Mouse (Mus musculus) forelimb bud, embryonic 11.5 days (tissue): ENCODE data around the gene Aldh16a1.
"Not testable (repeated sequence)": the region's sequence is repeated elsewhere in the genome, so short reads cannot be mapped to it uniquely, and the experiment has no call there.

Experiments used
- DNase-seq: peaks from one replicate; pipeline ENCODE4 v3.0.0-alpha.2; 2012; ENCODE audit warnings: low read depth, low spot score

The Aldh16a1 gene

DNA sequence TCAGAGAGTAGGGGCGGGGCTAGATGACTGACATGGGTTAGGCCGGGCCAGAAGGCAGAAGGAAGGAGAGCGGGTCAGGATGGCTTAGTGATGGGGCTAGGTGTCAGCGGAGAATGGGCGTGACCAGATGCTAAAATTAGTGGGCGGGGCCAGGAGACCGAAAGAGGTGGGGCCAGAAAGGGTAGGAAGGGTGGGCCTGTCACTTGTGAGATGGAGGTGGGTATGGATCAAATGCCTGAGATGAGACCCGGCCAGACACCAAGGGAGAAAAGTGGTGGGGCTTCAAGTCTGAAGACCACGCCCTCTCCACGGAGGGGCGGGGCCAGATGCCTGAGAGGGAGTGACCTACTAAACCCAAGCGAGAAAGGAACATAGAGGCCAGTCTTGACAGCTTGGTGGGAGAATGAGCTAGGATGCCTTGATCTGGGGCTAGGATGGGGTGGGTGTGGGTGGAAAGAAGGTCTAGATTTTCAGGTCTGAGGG lies 19.8 kb downstream of the Aldh16a1 start:
- DNase-seq: no peak

DNA sequence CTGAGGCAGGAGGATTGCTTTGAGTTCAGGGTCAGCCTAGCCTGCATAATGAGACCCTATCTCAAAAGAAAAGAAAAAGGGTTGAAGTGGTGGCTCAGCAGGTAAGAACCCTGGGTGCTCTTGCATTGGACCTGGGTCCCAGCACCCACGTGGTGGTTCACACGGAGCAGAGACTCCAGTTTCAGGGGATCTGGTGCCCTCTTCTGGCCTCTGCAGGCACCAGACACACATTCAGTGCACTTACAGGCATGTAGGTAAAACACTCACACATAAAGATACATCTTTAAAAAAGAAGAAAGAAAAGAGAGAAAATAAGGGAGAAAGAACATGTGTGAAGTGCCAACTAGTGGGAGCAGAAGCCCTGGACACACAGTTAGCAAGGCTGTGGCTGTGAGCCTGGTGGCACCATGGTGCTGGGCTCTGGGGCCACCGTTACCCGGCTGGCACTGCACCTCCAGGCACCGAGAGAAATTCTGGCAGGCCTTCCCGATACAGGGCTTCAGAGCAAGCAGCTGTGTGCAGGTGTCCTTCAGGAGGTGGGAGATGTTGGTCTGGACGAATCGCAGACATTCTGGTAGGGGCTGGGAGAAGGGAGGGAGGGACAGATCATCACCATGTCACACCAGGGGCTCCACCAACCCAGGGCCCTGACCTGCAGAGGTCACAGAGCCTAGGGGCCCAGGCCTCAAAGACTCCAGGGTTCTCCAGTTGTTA lies 20.8 kb downstream of the Aldh16a1 start:
- DNase-seq: no peak

DNA sequence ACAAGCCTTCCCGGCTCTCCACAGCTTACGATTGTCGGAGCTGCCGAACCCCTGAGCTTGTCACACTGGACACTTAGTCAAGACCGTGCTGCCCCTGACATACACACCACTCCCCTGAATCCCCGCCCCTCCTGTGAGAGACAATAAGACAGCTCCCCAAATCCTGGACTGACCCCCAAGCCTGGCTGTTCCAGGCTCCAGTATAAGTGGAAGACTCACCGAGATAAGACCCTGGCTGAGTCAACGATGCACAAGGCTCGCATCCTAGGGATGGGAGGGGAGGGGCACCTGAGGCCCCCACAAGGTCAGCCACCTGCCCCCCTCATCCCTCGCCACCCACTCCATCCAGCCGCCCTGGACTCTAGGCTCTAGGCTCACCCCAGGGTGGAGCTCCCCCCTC lies 22.5 kb downstream of the Aldh16a1 start:
- no peak for DNase-seq

DNA sequence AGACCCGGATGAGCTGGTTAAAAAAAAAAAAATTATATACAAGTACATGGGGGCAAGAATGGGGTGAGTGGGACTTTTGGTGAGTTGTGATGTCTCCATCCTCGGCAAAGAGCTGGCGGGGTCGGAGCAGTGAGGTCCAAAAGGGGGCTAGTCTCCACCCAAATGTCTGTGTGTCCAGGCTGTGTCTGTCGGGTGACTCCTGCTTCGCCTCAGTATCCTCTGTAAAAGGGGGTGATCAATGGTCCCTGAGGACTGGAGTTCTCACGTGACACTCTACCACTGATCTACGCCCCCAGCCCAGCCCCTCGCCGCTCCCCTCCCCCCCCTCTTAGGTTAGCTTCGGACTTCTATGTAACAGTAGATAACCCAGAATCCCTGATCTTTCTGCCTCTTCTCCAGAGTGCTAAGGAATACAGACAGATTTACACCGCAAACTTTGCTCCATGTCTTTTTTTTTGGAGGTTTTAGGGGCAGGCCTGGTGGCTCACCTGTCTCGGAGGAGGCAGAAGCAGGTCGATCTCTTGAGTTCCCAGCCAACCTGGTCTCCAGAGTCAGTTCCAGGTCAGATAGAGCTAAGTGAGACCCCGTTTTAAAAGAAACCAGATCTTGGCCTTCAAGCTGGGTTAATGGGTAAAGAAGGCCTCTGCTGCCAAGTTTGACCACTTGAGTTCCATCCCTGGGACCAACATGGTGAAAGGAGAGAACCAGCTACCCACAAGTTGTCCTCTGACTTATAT lies 24.4 kb downstream of the Aldh16a1 start:
- DNase-seq: no peak

DNA sequence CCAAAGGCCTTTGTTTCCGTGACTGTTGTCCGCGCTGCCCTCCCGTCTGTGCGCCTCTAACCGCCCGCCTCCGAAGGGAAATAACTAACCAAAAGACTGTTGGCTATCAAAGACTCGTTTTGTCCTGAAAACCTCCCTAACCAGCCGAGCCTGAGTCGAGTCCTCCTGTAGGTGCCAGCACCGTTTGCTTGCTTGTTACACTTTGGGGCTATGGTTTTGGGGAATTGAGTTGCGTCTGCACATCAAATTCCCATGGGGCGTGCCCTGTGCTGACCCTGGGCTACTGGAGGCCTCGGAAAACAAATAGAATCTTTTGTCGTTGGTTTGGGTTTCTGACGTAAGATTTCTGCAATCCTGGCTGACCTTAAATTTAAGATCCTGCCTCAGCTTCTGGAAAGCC lies 25.1 kb downstream of the Aldh16a1 start:
- peak; percentile 68 for DNase-seq

DNA sequence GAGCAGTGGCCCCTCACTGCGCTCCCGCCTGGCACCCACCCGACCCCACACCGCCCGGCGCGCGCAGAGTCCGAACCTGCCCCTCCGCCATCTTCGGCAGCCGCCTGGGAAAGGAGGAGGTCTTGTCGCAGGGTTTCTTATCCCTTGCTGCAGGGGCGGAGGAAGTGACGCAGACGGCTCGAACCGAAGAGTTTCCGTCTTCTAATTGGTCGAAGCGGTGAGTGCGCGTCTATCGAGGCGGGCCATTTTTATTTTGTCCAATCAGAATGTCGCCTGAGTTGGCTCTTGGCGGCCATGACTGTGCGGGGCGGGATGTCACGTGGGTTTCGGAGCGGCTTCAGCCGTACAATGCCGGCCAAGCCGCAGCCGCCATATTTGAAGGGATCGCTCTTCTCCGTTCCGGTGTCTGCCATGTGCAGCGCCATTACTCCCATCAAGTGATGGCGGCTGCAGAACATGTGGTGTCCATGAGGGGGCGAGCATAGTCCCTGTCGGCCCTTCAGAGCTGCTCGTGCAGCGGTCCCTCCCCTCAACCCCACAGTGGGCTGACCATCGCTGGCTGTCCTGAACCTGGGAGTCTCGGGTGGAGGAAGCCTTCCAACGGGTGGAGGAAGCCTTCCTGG lies 25.6 kb downstream of the Aldh16a1 start, which contains the start of gene Rpl13a:
Rpl13a (minus strand) TSS at position 138 of the 623 bp plus-strand sequence.
- DNase-seq: peak; percentile 100

DNA sequence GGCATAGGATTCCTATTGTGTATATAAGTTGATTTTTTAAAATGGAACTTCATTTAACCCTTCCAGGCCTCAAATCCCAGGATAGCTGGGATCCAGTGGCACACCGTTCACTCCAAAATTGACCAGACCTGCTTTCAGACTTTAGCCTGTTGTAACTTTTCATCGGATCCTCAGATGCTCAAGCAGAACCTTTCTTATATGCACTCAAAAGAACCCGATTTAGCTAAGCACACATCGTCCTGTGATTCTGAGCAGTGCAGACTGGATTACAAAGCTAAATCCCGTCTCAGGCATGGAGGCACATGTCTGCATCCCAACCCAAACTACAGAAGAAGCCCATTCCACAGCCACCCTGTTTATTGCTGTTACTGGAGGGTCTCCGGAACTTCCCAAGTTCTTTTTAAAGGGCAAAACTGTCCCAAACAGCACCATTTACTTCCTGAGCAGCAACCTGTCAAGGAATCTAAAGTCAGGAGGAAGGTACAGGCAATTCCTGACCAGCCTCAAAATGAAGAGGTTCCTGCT lies 26.6 kb downstream of the Aldh16a1 start:
- no peak for DNase-seq

DNA sequence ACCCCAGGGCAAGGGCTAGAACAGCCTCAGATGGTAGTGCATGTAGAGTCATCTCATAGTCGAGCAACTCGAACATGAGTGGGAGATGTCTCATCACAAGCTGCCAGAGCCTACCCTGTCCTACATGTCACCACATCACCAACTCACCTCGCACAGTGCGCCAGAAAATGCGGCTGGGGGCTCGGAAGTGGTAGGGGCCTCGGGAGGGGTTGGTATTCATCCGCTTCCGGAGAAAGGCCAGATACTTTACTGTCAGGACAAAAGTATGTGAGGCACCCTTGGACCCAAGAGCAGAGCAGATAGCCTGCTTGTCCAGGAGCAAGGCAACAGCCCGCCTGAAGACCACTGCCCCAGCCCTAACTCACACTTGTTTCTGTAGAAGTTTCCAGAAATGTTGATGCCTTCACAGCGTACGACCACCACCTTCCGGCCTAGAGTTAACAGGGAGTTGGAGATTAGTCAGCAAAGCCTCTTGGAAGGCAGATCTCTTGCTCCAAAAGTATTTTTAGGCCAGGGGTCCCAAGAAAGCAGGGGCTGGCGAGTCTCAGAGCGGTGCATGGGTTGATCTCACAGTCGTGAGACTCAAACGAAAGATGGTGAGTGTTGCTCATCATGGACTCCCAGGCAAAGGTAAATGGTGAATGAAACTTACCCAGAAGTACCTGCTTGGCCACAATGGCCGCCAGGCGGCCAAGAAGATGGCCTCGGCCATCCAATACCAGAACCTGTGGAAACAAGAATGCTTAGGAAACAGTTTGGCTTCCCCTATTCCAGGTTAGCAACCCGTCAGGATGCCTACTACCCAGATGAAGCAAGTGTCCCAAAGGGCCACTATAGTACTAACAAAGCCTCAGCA lies 27.3 kb downstream of the Aldh16a1 start:
- DNase-seq: no peak

DNA sequence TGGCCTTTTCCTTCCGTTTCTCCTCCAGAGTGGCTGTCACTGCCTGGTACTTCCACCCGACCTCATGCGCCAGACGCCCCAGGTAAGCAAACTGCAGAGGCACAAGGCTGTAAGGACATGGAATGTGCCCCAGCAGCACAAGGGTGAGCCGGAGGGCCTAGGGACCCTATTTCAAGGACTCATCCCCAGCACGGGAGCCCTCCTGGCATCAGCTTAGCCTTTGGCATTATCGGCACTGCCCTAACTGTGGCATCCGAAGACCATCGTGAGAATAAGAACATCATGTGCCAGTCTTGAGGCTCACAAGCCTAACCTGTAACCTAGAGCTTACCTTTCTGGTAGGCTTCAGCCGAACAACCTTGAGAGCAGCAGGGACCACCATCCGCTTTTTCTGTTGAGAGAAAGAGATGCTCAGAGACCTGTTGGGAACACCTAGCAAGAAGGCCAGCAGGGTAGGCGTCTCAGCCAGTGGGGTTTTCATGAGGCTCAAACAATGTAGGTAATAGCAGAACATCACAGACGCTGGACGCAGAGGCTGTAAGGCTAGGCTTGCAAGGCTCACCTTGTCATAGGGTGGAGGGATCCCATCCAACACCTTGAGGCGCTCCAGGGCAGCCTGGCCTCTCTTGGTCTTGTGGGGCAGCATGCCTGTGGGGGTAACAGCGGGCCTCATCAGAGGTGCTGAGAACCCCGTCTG lies 28.1 kb downstream of the Aldh16a1 start:
- DNase-seq: no peak

DNA sequence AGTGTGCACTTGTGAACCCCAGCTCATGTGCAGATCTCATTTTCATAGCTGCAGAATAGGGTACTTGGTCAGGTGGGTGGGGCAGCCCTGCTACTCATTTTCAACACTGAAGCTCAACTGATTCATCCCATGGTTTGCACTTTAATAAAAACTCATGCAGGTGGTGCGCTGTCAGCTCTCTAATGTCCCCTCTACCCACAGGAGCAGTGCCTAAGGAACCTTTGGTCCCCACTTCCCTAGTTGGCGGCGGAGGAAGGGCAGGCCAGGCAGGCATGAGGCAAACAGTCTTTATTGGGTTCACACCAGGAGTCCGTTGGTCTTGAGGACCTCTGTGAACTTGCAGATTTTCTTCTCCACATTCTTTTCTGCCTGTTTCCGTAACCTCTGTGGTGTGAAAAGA lies 28.7 kb downstream of the Aldh16a1 start:
- DNase-seq: not testable (repeated sequence)

DNA sequence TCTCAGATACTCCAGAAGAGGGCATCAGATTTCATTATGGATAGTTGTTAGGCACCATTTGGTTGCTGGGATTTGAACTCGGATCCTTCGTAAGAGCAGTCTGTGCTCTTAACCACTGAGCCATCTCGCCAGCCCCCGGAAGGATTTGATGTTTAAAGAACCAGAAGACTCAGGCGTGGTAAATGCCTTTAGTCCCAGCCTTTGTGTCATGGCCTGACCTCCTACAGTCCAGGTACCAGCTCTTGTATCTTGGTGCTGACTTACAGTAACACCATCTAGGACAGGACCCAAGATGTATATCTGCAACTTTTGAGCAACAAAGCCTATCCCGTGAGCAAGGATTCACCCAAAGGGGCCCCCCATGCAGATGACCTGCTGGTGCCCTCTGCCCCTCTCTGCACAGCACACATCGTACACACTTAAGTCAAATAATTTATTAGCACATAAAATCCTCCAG lies 29.2 kb downstream of the Aldh16a1 start:
- DNase-seq: peak; percentile 67

DNA sequence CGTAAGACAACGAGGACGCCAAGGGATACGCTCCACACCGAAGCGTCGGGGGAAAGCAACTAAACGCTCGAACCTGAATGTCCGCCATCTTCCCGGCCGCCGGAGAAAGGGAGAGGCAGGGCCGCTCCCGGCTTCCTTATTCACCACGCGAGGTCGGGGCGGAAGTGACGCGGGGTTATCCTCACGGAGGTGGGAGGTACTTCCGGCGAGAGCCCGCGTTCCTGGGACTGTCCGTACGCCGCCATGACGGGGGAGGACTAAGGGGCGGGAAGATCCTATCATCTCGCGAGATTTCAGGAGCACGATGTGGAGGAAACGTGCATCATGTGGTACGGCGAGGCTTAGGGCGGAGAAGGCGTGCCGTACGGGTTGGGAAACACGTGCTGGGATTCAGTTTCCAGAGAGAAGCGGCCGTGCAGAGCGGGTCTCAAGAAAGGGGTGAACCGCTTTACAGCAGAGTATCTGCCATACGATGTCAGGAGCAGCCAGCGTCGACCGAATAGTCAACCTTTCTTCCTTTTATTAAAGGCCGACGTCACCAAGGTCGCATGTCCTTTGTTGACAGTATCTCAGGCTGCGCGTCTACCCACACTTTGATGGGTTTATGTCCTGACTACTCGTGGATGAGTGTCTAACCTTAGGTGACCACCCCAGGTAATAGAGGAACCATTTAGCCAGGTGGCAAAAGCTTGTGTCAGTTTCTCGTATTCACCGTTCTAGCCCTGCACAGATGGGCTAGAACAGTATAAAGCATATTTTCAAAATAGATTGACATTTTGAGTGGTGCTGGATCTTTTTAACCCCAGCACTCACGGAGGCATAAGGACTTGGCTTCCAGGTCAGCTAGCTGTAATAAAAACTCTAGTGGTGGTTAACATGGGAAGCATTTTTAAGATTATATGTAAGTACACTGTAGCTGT lies 29.9 kb downstream of the Aldh16a1 start, which contains the start of gene Rps11:
Rps11 (minus strand) TSS at position 216 of the 920 bp plus-strand sequence.
- peak; percentile 100 for DNase-seq

DNA sequence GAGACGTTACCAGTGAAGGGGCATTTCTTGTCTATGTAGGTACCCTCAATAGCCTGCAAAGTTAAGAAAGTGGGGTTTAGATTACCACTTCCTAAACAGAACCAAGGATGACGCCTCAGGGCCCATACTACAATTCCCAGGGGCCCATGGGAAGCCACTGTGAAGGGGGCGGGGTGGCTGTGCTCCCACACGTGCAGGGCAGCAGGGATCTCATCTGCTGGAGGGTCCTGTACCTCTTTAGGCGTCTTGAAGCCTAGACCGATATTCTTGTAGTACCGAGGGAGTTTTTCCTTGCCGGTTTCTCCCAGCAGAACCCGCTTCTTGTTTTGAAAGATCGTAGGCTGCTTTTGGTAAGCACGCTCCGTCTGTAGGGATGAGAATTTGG lies 31.2 kb downstream of the Aldh16a1 start:
- no peak for DNase-seq

DNA sequence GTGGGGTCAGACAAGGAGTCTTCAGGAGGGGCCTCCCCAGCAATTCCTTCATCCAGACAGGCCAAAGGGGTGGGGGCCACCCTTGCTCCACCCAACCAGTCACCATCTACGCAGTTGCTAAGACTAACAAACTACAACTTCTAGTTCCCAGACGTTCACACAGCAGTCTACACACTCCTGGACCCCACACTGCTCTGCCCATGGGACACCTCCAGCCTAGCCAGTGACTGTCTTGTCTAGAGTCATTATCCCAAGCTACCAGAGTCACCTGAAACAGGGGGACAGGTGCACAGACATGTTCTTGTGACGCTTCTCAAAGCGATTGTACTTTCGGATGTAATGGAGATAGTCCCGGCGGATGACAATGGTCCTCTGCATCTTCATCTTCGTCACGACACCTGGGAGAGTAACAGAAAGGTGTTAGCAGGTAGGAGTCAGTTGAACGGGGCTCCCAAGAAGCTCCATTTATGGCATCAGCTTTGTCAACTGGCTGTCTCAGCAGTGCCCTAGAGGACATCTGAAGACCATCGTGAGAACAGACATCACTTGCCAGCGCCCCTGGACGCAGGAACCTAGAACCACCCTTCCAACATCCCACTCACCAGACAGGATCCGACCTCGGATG lies 31.7 kb downstream of the Aldh16a1 start:
- DNase-seq: no peak

DNA sequence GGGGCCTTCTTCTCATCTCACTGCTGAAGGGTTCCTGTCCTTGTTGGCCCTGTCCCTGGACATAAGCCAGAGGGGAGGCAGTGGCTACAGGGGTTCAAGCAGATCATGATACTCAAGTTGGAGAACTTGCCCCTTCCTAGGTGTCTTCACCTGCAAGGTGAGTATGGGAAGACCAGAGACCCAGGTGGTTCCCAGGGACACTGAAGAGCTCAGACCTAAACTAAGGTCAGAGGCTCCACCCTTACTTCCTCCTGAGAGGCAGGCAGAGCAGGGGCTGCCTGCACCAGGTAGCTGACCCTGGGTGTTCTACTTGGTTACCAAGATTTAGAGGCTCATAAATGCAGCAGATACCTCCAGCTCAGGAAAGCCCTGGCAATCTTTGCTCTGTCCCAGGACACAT lies 32.4 kb downstream of the Aldh16a1 start:
- no peak for DNase-seq

DNA sequence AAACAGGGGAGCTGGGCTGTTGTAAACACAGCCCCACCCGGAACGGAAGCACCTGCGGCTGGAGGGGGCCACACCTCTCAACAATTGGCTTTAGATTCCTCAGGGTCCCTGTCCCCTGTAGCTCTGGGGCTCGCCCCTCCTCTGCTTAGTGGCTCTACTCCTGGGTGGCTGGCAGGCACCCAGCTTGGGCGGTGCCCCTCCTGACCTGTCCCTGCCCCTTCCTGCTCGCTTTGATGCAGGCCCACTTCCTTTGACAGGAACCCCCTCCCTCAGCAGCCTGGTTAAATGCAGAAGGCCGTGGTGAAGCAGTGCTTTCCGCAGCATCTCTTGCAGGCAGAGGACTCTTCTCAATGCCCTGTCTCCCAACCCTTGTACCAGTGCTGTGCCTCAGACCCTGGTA lies 33.0 kb downstream of the Aldh16a1 start:
- DNase-seq: no peak

DNA sequence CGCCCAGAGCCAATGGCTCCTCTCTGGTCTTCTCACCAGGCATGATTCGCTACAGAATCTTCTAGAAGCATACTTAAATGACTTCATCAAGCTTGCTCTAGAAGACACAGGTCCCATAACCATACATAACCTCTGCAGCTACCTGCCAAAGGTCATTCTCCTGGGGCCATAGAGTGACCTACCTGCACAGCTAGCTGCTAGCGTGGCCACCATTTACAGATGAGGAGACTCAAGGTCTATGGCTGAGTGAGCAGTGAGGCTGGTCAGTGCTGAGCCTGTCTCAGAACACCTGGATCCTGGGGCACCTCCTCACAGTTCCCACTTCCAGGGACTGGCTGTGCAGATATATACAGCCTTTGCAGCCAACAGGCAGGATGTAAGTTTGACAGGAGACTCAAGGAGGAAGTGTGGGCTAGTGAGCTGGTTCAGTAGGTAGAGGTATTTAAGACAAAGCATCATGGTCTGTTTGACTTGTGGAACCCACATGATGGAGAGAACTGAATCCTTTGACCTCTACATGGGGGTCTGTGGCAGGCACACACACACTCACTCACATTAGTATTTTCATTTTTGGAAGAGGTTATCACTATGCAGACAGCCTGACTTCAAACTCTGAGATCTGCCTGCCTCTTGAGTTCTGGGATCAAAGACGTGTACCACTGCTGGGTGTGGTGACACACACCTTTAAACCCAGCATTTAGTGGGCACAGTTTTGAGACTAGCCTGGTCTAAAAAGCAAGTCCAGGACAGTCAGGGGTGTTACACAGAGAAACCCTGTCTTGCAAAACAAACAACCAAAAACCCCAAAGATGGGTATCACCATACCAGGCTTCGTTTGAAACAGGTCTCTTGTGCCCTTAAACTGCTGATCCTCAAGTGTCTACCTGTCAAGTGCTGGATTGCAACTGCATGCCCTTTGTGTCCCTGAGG lies 34.3 kb downstream of the Aldh16a1 start:
- DNase-seq: no peak

DNA sequence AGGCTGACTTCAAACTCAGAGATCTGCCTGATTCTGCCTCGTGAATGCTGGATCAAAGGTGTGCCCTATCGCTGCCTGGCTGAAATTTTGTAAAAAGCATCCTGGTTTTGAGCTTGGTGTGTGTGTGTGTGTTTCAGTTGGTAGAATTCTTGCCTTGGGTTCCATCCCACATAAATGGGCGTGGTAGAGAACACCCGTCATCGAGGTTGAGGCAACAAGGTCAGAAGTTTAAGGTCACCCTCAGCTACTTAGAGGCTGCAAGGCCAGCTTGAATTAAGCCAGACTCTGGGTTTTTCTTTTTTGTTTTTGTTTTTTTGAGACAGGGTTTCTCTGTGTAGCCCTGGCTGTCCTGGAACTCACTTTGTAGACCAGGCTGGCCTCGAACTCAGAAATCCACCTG lies 36.0 kb downstream of the Aldh16a1 start:
- DNase-seq: no peak
